Mouse (Mus musculus) limb, embryonic 11.5 days (tissue): Measurements from ENCODE around the gene Gm48551. TPM values are rescaled to one million over a fixed set of nuclear protein-coding genes. Genes with fewer than 3 reads are reported as not detected.
A peak's percentile ranks its signal among the peaks of the same experiment; 100 is the strongest.

Experiments
- ATAC-seq: fragments of 200-750 bp; cut with Nextera tagmentation; 2 replicates; pipeline ENCODE4 v1.8.0; 2017; ENCODE audit warnings: low read depth; ENCODE audit not compliant: insufficient number of reproducible peaks, low FRiP score, low TSS enrichment
- DNase-seq: peaks from one replicate; pipeline ENCODE4 v3.0.0-alpha.2; 2015; ENCODE audit warnings: low spot score
- H3K27ac ChIP-seq: fragments of 300-500 bp; sonication (generic); replicated peaks from 2 replicates; pipeline ENCODE4 v1.5.1; 2014; ENCODE audit warnings: low read depth, mild to moderate bottlenecking, low read length
- H3K27me3 ChIP-seq: fragments of 300-500 bp; sonication (generic); 2 replicates; pipeline ENCODE4 v1.6.1; 2014; ENCODE audit warnings: mild to moderate bottlenecking, low read length, mixed read lengths; ENCODE audit not compliant: control insufficient read depth, insufficient read depth
- H3K36me3 ChIP-seq: fragments of 300-500 bp; sonication (generic); 2 replicates; pipeline ENCODE4 v1.6.1; 2014; ENCODE audit warnings: mild to moderate bottlenecking, low read length, moderate library complexity, mixed read lengths; ENCODE audit not compliant: control insufficient read depth, insufficient read depth
- H3K4me1 ChIP-seq: fragments of 300-500 bp; sonication (generic); 2 replicates; pipeline ENCODE4 v1.6.1; 2014; ENCODE audit warnings: low read length, mixed read lengths; ENCODE audit not compliant: control insufficient read depth, insufficient read depth
- H3K4me2 ChIP-seq: fragments of 300-500 bp; sonication (generic); 2 replicates; pipeline ENCODE4 v1.6.1; 2014; ENCODE audit warnings: low read depth, mild to moderate bottlenecking, moderate library complexity; ENCODE audit not compliant: severe bottlenecking
- H3K4me3 ChIP-seq: fragments of 300-500 bp; sonication (generic); 2 replicates; pipeline ENCODE4 v1.5.1; 2014; ENCODE audit warnings: low read depth, low read length
- H3K9ac ChIP-seq: fragments of 300-500 bp; sonication (generic); 2 replicates; pipeline ENCODE4 v1.6.1; 2014; ENCODE audit warnings: mild to moderate bottlenecking, low read length
- H3K9me3 ChIP-seq: fragments of 300-500 bp; sonication (generic); 2 replicates; pipeline ENCODE4 v1.6.1; 2016; ENCODE audit warnings: low read length; ENCODE audit not compliant: control insufficient read depth
- WGBS: fragments of 180-500 bp; shearing (Covaris S2); extraction: QIAGEN DNeasy Blood & Tissue Kit; methylation state at CpG from one replicate; pipeline ENCODE4 v1.1.7; 2014; 5-methylcytosine and 5-hydroxymethylcytosine counted together
- polyA plus RNA-seq: library from polyadenylated mRNA; unstranded; fragments of >200 nt; fragmentation: Nextera tagmentation; extraction: Ambion mirVana; gene quantifications from 2 replicates; pipeline ENCODE4 v1.2.1, GENCODE M21; 2014

The Gm48551 gene
- polyA plus RNA-seq, 1 experiment from 2014 or later, result 2.1 TPM

DNA sequence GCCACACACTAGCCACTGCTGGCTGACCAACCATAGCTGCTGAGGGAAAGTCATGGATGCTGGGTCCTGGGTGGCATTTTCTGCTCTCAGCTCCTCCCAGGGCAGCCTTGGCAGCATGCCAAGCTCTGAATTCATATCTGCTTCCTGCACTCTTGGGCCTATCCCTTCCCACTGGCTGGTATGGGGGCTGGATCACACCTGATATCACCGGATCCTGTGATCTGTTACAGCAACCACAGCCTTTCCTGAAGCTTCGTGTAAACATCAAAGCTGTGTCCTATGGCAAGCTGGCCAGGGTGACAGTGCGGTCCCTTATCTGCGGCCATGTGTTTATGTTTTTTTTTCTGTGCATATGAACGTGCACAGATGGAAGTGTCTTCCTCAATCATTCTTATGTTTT is 2.2 kb upstream of the Gm48551 start:
- 90% methylated on average over 5 of the region's 5 CpGs for WGBS
- DNase-seq, result no peak
- H3K4me3 ChIP-seq, result no peak overlapping the region
- no peak overlapping the region for H3K27ac ChIP-seq
- H3K9ac ChIP-seq, result no peak overlapping the region
- H3K9me3 ChIP-seq, result no peaks in the 10 kb centered on the region
- no peak overlapping the region for H3K4me2 ChIP-seq
- H3K27me3 ChIP-seq, result no peaks in the 10 kb centered on the region
- no peak for ATAC-seq
- H3K36me3 ChIP-seq, result peaks cover 11% of the 10 kb centered on the region; the same call in 1 of the 2 replicates
- peaks cover 10% of the 10 kb centered on the region for H3K4me1 ChIP-seq

DNA sequence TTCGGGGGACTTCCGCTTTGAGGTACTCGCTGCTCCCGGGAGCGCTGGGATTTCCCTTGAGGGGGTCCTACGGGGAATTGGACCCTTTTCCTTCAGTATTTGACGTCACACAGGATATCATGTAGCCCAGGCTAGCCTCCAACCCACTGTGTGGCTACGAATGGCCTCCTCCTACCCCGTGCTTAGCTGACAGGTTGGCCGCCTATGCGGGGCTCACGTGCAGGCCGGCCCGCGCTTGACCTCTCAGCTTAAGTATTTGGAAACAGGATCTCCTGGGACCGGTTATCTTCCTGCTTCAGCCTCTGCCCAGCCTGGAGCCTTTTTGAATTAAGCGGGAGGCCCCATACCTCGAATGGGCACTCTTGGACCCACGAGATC is 328 bp downstream of the Gm48551 start:
- Histone ChIP-seq H3K36me3 (peaks cover 17% of the 10 kb centered on the region; the same call in 1 of the 2 replicates), H3K4me2 (peak overlapping the region; percentile 91), H3K27ac (peak overlapping the region; percentile 71), H3K27me3 (no peaks in the 10 kb centered on the region), H3K4me1 (peaks cover 6% of the 10 kb centered on the region), H3K9me3 (no peaks in the 10 kb centered on the region), H3K9ac (peak overlapping the region; percentile 76), H3K4me3 (peak overlapping the region; percentile 82)
- peak; percentile 15; the same call in 1 of the 2 replicates for ATAC-seq
- 2% methylated on average over 19 of the region's 19 CpGs for WGBS
- DNase-seq, result no peak

DNA sequence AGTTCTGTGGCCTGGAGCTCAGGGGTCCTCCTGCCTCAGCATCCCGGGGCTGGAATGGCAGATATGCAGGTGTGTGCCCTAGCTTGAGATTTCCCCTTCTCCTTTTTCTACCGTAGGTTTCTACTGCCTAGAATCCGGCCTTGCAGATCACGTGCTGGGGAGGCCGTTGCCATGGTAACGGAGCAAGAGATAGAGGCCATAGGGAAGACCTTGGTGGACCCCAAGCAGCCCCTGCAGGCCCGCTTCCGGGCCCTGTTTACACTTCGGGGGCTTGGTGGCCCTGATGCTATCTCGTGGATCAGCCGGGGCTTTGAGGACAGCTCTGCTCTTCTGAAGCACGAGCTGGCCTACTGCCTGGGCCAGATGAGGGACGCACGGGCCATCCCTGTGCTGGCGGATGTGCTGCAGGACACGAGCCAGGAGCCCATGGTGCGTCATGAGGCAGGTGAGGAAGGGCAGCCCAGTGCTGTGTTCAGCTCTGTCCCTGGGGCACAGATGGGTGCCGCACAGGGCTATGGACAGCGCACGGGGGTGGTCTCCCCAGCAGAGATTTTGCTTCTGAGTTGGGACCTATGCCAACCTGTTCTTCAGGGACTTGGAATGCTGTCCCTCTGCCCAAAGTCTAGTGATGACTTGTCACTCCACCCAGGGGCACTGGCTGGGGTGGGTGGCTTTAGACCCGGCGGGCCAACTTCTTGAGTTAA is 1.5 kb downstream of the Gm48551 start:
- 87% methylated on average over 22 of the region's 22 CpGs for WGBS
- no peaks in the 10 kb centered on the region for H3K27me3 ChIP-seq
- H3K9ac ChIP-seq, result no peak overlapping the region
- H3K4me3 ChIP-seq, result no peak overlapping the region
- H3K4me2 ChIP-seq, result peak overlapping the region; percentile 91; the same call in 1 of the 2 replicates
- ATAC-seq (no peak), DNase-seq (no peak)
- peaks cover 19% of the 10 kb centered on the region; the same call in 1 of the 2 replicates for H3K36me3 ChIP-seq
- peaks cover 6% of the 10 kb centered on the region for H3K4me1 ChIP-seq
- no peak overlapping the region for H3K27ac ChIP-seq
- H3K9me3 ChIP-seq, result no peaks in the 10 kb centered on the region

DNA sequence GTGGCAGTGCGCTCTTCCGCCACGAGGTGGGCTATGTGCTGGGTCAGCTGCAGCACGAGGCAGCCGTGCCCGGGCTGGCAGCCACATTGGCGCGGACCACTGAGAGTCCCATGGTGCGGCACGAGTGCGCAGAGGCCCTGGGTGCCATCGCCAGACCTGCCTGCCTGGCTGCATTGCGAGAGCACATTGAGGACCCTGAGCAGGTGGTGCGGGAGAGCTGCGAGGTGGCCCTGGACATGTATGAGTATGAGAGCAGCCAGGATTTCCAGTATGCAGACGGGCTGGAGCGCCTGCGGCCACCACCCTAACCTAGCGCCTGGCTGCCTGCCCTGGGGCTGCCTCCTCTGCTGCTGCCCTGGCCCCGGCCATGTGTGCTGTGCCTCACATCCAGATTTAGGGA is 3.5 kb downstream of the Gm48551 start:
- no peak for DNase-seq
- H3K36me3 ChIP-seq, result peaks cover 19% of the 10 kb centered on the region; the same call in 1 of the 2 replicates
- peaks cover 6% of the 10 kb centered on the region for H3K4me1 ChIP-seq
- no peak overlapping the region for H3K9ac ChIP-seq
- WGBS, result 92% methylated on average over 20 of the region's 20 CpGs
- H3K4me2 ChIP-seq, result no peak overlapping the region
- no peak overlapping the region for H3K4me3 ChIP-seq
- ATAC-seq, result no peak
- no peak overlapping the region for H3K27ac ChIP-seq
- H3K9me3 ChIP-seq, result no peaks in the 10 kb centered on the region
- H3K27me3 ChIP-seq, result no peaks in the 10 kb centered on the region

DNA sequence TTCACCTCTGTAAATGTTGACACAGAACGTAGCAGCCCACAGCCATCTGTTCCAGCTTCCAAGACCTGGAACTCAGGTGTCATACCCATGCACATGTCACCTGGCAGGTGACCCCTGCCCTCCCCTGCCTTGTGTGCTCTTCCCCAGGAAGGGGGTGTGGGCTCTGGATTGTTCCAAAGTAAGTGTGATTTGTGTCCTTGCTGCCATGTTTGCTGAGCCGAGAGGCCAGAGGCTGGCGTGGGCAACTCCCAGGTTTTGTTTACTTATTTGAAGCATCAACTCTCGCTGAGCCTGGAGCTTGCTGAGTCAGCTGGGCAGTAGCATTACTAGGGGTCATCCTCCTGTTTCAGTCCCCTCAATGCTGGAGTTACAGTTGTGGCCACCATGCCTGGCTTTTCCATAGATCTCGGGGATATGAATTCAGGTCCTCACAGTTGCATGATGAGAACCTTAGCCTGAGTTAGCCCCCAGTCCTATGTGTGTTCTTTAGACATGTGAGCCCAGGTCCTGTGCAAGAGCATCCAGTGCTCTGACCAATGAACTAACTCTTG is 4.3 kb downstream of the Gm48551 start, which contains the start of gene Gm48552:
Gene Gm48552, plus strand, starts transcription at position 501 of the 551 bp plus-strand sequence.
- Histone ChIP-seq H3K9me3 (no peaks in the 10 kb centered on the region), H3K27me3 (no peaks in the 10 kb centered on the region), H3K36me3 (peaks cover 19% of the 10 kb centered on the region; the same call in 1 of the 2 replicates), H3K4me1 (peaks cover 13% of the 10 kb centered on the region), H3K4me3 (no peak within 1 kb of the TSS), H3K9ac (no peak within 1 kb of the TSS), H3K4me2 (no peak within 1 kb of the TSS), H3K27ac (no peak within 1 kb of the TSS)
- 87% methylated on average over 5 of the region's 5 CpGs for WGBS
- ATAC-seq (no peak), DNase-seq (no peak)

DNA sequence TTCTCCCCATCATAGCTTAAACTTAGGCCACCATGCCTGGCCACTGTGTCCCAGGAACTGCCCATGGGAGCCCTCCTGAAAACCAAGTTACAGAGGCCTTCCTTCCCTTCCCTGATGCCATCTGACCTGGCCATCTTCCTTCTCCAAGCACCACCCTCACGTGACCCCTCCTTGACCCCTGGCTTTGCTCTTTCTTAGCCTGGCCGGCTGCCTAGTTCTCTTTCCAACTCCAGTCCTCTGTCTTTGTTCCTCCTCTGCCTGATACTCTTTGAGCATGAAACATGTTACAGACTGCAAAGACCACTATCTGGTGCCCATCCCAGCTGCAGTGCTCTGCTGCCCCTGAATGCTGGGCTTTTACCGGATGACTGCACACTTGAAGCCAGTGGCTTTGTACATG is 5.1 kb downstream of the Gm48551 start:
- Histone ChIP-seq H3K4me1 (peaks cover 13% of the 10 kb centered on the region), H3K9ac (no peak overlapping the region)

DNA sequence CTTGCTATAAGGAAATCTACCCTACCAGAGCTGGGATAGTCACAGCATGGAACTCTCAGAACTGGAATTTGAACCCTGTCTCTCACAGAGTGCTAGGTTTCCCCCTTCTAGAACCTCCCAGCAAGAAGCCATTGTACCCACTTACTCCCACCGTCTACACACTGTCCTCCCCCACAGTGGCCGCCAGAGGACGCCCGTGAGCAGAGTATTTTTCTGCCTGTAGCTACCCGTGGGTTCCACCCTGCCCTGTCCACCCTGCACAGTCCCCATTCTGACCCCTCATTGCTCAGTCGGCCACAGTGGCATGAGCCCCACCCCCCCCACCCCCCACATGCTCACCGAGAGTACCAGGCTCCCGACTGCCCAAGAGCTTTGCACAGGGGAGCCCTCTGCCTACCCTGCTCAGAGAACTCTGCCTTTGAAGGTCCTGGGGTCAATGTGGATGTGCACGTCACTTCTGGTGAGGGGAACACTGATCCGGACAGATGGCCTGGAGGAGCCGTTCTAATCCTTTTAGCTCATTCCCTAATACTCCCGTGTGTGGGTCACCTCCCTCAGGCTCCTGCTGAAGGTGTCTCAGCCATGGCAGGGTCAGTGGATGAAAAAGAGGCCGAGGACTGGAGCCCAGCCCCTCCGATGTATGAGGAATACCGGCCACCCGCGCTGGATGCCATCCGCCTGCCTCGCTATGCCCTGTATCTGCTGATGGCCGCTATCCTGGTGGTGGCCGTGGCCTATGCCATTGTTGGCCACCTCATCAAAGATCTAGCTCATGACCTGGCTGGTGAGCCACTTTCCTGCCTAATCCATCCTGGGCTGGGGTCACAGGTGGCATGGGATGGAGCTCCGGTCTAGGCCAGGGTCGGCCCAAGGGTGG is 5.8 kb downstream of the Gm48551 start:
- WGBS, result 63% methylated on average over 23 of the region's 23 CpGs
- peaks cover 19% of the 10 kb centered on the region; the same call in 1 of the 2 replicates for H3K36me3 ChIP-seq
- no peak overlapping the region for H3K4me2 ChIP-seq
- H3K27me3 ChIP-seq, result no peaks in the 10 kb centered on the region
- peaks cover 13% of the 10 kb centered on the region for H3K4me1 ChIP-seq
- no peak overlapping the region for H3K27ac ChIP-seq
- no peak for ATAC-seq
- no peak overlapping the region for H3K9ac ChIP-seq
- peak; percentile 86 for DNase-seq
- no peaks in the 10 kb centered on the region for H3K9me3 ChIP-seq
- no peak overlapping the region for H3K4me3 ChIP-seq

More for the DNA sequence above, 5.1 kb downstream of the Gm48551 start:
- peaks cover 19% of the 10 kb centered on the region; the same call in 1 of the 2 replicates for H3K36me3 ChIP-seq
- H3K27me3 ChIP-seq, result no peaks in the 10 kb centered on the region
- H3K9me3 ChIP-seq, result no peaks in the 10 kb centered on the region
- no peak overlapping the region for H3K4me3 ChIP-seq
- ATAC-seq, result no peak
- H3K4me2 ChIP-seq, result no peak overlapping the region
- WGBS, result 64% methylated on average over 3 of the region's 3 CpGs
- no peak for DNase-seq
- no peak overlapping the region for H3K27ac ChIP-seq

DNA sequence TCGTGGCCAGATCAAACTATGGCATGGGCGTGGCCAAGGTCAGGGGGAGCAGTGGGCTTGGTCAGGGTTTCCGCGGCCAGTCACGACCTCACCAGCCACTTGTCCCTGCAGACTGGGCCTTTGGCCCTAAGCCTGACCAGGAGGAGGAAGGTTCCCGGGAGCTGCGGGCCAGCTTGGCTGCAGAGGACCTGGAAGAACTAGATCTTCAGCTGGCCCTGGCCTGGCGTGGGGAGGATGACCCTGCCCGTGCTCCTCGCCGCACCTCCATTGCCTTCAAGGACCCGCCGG is 6.4 kb downstream of the Gm48551 start:
- no peak overlapping the region for H3K9ac ChIP-seq
- no peak overlapping the region for H3K4me2 ChIP-seq
- 89% methylated on average over 13 of the region's 13 CpGs for WGBS
- peaks cover 8% of the 10 kb centered on the region; the same call in 1 of the 2 replicates for H3K4me1 ChIP-seq
- no peaks in the 10 kb centered on the region for H3K9me3 ChIP-seq
- H3K36me3 ChIP-seq, result peaks cover 19% of the 10 kb centered on the region; the same call in 1 of the 2 replicates
- no peak overlapping the region for H3K27ac ChIP-seq
- no peak for ATAC-seq
- no peak overlapping the region for H3K4me3 ChIP-seq
- DNase-seq, result no peak
- H3K27me3 ChIP-seq, result no peaks in the 10 kb centered on the region
